Mouse (Mus musculus): ENCODE results near the gene Fndc7. TPM values are rescaled to one million over a fixed set of nuclear protein-coding genes. Genes with fewer than 3 reads are reported as not detected.

Gene Fndc7
- polyA plus RNA-seq, 1 experiment: 0.08 TPM

DNA sequence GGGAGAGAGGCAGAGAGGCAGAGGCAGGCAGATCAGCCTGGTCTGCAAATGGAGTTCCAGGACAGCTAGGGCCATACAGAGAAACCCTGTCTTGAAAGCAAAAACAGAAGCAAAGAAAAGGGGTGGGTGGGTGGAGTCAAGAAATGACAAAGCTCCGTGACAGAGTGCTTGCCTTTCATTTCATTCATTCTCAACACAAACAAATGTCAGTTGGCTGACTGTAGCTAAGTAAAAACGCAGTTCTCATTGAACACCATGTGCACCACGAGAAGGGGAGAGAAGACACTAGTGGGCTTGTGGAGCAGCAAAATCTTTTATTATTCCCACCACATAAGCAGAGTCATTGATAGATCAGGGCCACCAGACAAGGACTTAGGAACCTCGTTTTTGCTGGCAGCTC is 27.0 kb upstream of the Fndc7 start:
- TF ChIP-seq CTCF (IDR thresholded peaks at IDR 0.05; ENCODE audit: extremely low read depth, insufficient read depth, low read length) (no peak), POLR2A (IDR thresholded peaks at IDR 0.05; ENCODE audit: extremely low read depth, insufficient read depth, low read length) (no peak)
- no peak overlapping the region for H3K27ac ChIP-seq (ENCODE audit: insufficient read depth, low read length)
- peaks cover 3% of the 10 kb centered on the region; the same call in 1 of the 2 replicates for H3K4me1 ChIP-seq (ENCODE audit: control insufficient read depth, insufficient read depth, low read length)
- H3K4me3 ChIP-seq (ENCODE audit: insufficient read depth, low read length): no peak overlapping the region

DNA sequence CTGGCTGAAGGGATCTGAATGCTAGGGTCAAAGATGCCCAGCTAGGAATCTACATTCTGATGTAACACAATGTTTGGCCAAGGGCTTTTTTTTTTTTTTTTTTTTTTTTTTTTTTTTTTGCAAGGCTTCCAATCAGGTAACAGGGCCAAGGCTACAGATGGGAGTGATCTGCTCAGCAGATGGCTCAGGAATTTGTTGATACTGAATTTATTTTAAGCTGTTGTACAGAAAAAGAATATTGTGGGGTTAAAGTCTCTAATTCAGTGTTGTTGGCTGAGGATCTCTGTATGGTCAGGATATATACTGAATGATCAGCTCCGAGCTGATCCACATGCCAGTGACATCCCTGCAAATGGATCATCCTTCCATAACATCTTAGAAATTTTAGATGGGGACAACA is 26.2 kb upstream of the Fndc7 start:
- peaks cover 3% of the 10 kb centered on the region; the same call in 1 of the 2 replicates for H3K4me1 ChIP-seq (ENCODE audit: control insufficient read depth, insufficient read depth, low read length)
- H3K27ac ChIP-seq (ENCODE audit: insufficient read depth, low read length): no peak overlapping the region
- TF ChIP-seq CTCF (IDR thresholded peaks at IDR 0.05; ENCODE audit: extremely low read depth, insufficient read depth, low read length) (no peak), POLR2A (IDR thresholded peaks at IDR 0.05; ENCODE audit: extremely low read depth, insufficient read depth, low read length) (no peak)
- H3K4me3 ChIP-seq (ENCODE audit: insufficient read depth, low read length): no peak overlapping the region

DNA sequence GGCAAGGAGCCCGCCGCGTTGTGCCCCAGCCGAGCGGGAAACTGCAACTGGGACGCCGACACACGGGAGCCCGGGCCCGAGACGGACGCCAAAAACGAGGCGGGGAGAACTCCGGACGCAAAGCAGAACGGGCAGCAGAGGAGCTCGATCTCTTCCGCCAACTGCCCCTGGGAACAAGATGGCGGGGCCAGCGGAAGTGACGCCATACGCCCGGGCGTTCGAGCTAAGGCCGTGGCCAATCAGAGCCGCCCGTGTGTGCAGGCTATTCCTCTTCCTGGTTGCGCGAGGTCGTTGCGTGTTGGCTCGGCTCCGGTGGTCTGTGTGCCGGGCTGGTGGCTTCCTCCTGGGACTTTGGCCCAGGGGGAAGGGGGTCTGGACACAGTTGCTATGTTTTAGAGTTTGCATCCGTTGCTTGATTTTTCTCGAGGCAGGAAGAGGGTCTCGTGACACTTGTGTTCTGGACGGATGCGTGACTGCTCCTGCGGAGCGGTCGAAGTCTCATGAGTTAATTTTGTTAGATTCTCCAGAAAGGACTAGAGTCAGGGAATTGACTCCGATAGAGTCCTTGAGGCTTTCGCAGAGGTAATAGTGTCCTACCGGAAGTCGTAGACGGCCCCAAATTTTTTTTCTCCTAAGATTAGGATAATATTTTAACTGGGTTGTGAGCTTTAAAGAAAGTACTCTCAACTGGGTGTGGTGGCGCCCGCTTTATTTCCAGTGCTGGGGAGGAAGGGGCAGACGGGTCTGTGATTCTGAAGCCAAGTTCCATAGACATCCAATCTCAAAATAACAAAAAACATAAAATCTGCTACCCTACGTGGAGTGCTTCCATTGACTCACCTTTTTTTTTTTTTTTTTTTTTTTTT is 22.0 kb upstream of the Fndc7 start, which contains the start of gene Prpf38b:
Prpf38b (minus strand) TSS at position 180 of the 866 bp plus-strand sequence.
- Histone ChIP-seq H3K4me3 (ENCODE audit: insufficient read depth, low read length) (peak within 1 kb of the TSS; percentile 69), H3K27ac (ENCODE audit: insufficient read depth, low read length) (peak within 1 kb of the TSS; percentile 61), H3K4me1 (ENCODE audit: control insufficient read depth, insufficient read depth, low read length) (peaks cover 1% of the 10 kb centered on the region; the same call in 1 of the 2 replicates)
- no peak for TF ChIP-seq CTCF (IDR thresholded peaks at IDR 0.05; ENCODE audit: extremely low read depth, insufficient read depth, low read length)
- peak; percentile 92 for TF ChIP-seq POLR2A (IDR thresholded peaks at IDR 0.05; ENCODE audit: extremely low read depth, insufficient read depth, low read length)

DNA sequence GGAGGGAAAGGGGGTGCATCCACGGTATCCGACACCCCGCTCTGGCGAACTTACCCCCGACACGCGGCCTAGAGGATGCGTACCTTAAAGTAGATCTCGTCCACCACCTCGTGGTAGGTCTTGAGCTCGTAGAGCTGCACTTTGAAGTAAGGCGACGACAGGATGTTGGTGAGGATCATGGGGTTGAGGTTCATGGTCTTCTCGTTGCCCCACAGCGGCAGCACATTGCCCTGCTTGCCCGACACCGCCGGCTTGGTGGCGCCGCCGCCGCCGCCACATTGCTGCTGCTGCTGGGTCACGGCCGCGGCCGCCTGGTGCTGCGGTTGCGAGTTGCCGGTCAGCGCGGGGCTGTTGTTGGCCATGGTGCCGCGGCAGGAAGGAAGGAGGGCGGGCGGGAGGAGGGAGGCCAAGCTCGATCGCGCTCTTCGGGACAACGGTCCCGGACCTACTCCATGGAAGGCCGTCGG is 21.3 kb upstream of the Fndc7 start:
- H3K27ac ChIP-seq (ENCODE audit: insufficient read depth, low read length): peak overlapping the region; percentile 61
- no peak for TF ChIP-seq POLR2A (IDR thresholded peaks at IDR 0.05; ENCODE audit: extremely low read depth, insufficient read depth, low read length)
- peak; percentile 35 for TF ChIP-seq CTCF (IDR thresholded peaks at IDR 0.05; ENCODE audit: extremely low read depth, insufficient read depth, low read length)
- no peaks in the 10 kb centered on the region; the same call in 1 of the 2 replicates for H3K4me1 ChIP-seq (ENCODE audit: control insufficient read depth, insufficient read depth, low read length)
- peak overlapping the region; percentile 69 for H3K4me3 ChIP-seq (ENCODE audit: insufficient read depth, low read length)

DNA sequence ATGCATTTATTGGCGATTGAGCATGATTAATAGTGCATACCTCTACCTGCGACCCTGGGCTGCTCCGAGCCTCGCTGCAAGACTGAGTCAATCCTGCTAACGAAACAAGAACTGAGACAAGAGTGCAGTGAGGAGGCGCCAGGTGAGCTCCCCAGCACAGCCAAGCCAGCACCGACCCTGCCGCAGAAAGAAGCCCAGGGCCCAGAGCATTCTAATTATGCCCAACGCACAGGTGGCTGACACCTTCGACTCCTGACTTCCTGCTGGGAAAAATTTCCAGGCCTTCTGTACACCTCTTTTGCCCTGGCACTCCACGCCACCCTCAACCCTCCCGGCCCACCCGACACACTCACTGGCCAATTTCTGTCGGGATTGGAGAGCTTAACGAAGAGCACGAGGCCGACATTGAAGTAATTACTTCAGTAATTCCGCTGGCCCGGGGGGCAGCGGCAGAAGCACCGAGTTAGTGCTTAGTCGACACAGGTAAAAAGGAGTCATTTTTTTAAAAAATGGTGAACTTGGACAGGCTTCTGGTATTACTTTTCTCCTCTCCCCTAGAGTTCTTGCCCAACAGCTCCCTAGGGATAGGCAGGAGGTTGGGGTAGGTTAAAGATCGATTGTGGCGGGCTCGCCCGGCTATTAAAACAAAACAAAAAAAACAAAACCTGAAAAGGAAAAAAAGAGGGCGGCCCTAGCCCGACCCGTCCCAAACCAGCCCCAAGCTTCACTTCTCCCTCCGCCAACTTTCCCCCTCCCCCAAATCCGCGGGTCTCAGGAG is 20.7 kb upstream of the Fndc7 start:
- Histone ChIP-seq H3K4me3 (ENCODE audit: insufficient read depth, low read length) (peak overlapping the region; percentile 69), H3K27ac (ENCODE audit: insufficient read depth, low read length) (no peak overlapping the region), H3K4me1 (ENCODE audit: control insufficient read depth, insufficient read depth, low read length) (no peaks in the 10 kb centered on the region; the same call in 1 of the 2 replicates)
- TF ChIP-seq POLR2A (IDR thresholded peaks at IDR 0.05; ENCODE audit: extremely low read depth, insufficient read depth, low read length) (no peak), CTCF (IDR thresholded peaks at IDR 0.05; ENCODE audit: extremely low read depth, insufficient read depth, low read length) (no peak)

DNA sequence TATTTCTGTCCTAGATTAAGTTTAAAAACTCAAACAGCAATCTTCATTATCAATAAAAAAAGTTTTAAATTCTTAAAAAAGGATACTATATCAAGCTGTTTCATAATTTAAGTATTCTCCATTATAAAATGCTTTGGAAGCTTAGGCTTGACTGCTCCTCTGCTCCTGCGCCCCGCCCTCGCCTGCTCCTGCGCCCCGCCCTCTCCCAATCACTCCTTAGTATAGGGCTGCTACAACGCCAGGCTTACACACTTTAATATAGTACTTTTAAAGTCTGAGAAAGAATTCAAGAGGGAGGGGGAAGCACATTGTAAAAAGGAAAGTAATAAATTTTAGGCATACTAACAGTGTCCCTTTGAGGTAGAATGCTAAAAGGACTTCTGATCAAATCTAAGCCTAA is 13.1 kb upstream of the Fndc7 start:
- no peaks in the 10 kb centered on the region for H3K4me1 ChIP-seq (ENCODE audit: control insufficient read depth, insufficient read depth, low read length)
- H3K27ac ChIP-seq (ENCODE audit: insufficient read depth, low read length): no peak overlapping the region
- no peak overlapping the region for H3K4me3 ChIP-seq (ENCODE audit: insufficient read depth, low read length)
- TF ChIP-seq CTCF (IDR thresholded peaks at IDR 0.05; ENCODE audit: extremely low read depth, insufficient read depth, low read length) (no peak), POLR2A (IDR thresholded peaks at IDR 0.05; ENCODE audit: extremely low read depth, insufficient read depth, low read length) (no peak)

DNA sequence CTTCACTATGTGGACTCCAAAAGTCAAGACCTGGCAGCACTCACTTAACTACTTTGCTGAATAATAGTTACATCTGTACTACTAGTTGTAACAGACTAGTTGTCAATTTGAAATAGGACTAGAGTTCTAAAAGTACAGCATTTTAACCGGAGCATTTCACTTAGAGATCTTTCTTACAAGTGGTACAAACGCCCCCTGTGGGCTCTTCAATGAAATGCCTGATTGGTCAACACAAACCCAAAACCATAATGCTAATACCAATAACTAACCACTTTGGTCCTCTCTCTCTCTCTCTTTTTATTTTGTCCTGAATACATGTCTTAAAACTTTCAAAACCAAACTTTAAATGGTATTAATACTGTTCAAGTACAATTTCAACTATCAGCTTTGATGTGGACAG is 12.2 kb upstream of the Fndc7 start:
- TF ChIP-seq CTCF (IDR thresholded peaks at IDR 0.05; ENCODE audit: extremely low read depth, insufficient read depth, low read length): no peak
- TF ChIP-seq POLR2A (IDR thresholded peaks at IDR 0.05; ENCODE audit: extremely low read depth, insufficient read depth, low read length): no peak
- Histone ChIP-seq H3K4me1 (ENCODE audit: control insufficient read depth, insufficient read depth, low read length) (no peaks in the 10 kb centered on the region), H3K27ac (ENCODE audit: insufficient read depth, low read length) (no peak overlapping the region), H3K4me3 (ENCODE audit: insufficient read depth, low read length) (no peak overlapping the region)

DNA sequence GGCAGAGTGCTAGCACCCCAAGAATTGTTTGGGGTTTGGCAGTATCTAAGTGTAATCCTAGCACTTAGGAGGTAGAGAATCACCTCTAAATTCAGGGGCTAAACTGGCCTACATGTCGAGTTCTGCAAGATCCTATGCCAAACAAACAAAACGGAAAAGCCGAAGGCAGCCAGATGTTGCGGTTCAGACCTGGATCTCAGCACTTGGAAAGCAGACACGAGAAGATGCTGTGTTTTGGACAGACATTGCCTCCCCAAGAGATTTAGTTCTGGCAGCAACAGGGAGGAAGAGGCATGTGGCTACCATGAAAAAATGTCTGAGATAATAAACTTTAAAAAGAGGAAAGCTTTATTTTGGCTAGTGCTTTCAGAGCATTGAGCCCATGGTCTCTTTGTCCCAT is 10.9 kb upstream of the Fndc7 start:
- Histone ChIP-seq H3K4me3 (ENCODE audit: insufficient read depth, low read length) (no peak overlapping the region), H3K4me1 (ENCODE audit: control insufficient read depth, insufficient read depth, low read length) (no peaks in the 10 kb centered on the region), H3K27ac (ENCODE audit: insufficient read depth, low read length) (no peak overlapping the region)
- TF ChIP-seq POLR2A (IDR thresholded peaks at IDR 0.05; ENCODE audit: extremely low read depth, insufficient read depth, low read length) (no peak), CTCF (IDR thresholded peaks at IDR 0.05; ENCODE audit: extremely low read depth, insufficient read depth, low read length) (no peak)

DNA sequence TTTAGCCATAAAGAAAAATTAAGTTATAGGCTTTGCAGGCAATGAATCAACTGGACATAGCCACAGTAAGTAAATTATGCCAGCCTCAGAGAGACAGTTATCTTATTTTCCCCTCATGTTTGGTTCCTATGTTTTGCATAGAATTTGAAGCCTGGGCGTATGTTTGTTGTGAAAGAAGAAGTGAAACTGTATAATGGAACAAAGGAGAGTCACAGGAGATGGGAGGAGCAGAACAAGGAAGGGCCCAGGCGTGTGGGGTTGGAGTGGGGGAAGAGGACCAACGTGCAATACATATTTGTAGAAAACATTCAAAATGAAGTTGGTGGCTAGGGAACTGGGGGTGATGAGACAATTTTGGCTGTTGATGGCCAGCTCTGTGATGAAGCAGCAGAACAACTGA is 10.3 kb upstream of the Fndc7 start:
- no peaks in the 10 kb centered on the region for H3K4me1 ChIP-seq (ENCODE audit: control insufficient read depth, insufficient read depth, low read length)
- TF ChIP-seq POLR2A (IDR thresholded peaks at IDR 0.05; ENCODE audit: extremely low read depth, insufficient read depth, low read length): no peak
- TF ChIP-seq CTCF (IDR thresholded peaks at IDR 0.05; ENCODE audit: extremely low read depth, insufficient read depth, low read length): no peak
- H3K4me3 ChIP-seq (ENCODE audit: insufficient read depth, low read length): no peak overlapping the region
- H3K27ac ChIP-seq (ENCODE audit: insufficient read depth, low read length): no peak overlapping the region

All from cortical plate, adult 2 months (tissue).